Mouse (Mus musculus) intestine, embryonic 16.5 days (tissue): ENCODE measurements around the gene Aspdh. TPM values are rescaled to one million over a fixed set of nuclear protein-coding genes. Genes with fewer than 3 reads are reported as not detected.
A peak's percentile ranks its signal among the peaks of the same experiment; 100 is the strongest.

Experiments
- ATAC-seq: fragments of 200-750 bp; cut with Nextera tagmentation; 2 replicates; pipeline ENCODE4 v1.8.0; 2017; ENCODE audit warnings: moderate TSS enrichment, moderate library complexity
- H3K27ac ChIP-seq: fragments of 300-500 bp; sonication (generic); 2 replicates; pipeline ENCODE4 v1.5.1; 2014; ENCODE audit warnings: mild to moderate bottlenecking, low read length
- H3K27me3 ChIP-seq: fragments of 300-500 bp; sonication (generic); replicated peaks from 2 replicates; pipeline ENCODE4 v1.6.1; 2014; ENCODE audit warnings: low read length, control low read depth, mixed read lengths; ENCODE audit not compliant: control insufficient read depth, insufficient read depth
- H3K36me3 ChIP-seq: fragments of 300-500 bp; sonication (generic); 2 replicates; pipeline ENCODE4 v1.6.1; 2014; ENCODE audit warnings: low read length, control low read depth; ENCODE audit not compliant: control insufficient read depth, insufficient read depth
- H3K4me1 ChIP-seq: fragments of 300-500 bp; sonication (generic); 2 replicates; pipeline ENCODE4 v1.6.1; 2014; ENCODE audit warnings: low read length, control low read depth, mixed read lengths; ENCODE audit not compliant: control insufficient read depth, insufficient read depth
- H3K4me2 ChIP-seq: fragments of 300-500 bp; sonication (generic); 2 replicates; pipeline ENCODE4 v1.6.1; 2014; ENCODE audit warnings: low read depth, low read length, control low read depth
- H3K4me3 ChIP-seq: fragments of 300-500 bp; sonication (generic); 2 replicates; pipeline ENCODE4 v1.5.1; 2014; ENCODE audit warnings: mild to moderate bottlenecking, low read length
- H3K9ac ChIP-seq: fragments of 300-500 bp; sonication (generic); 2 replicates; pipeline ENCODE4 v1.6.1; 2014; ENCODE audit warnings: low read depth, low read length
- H3K9me3 ChIP-seq: fragments of 300-500 bp; sonication (generic); 2 replicates; pipeline ENCODE4 v1.6.1; 2016; ENCODE audit warnings: low read length, control low read depth; ENCODE audit not compliant: control insufficient read depth
- WGBS: fragments of 180-500 bp; shearing (Covaris S2); extraction: QIAGEN DNeasy Blood & Tissue Kit; methylation state at CpG from one replicate; pipeline ENCODE4 v1.1.7; 2014; 5-methylcytosine and 5-hydroxymethylcytosine counted together
- polyA plus RNA-seq: library from polyadenylated mRNA; unstranded; fragments of >200 nt; fragmentation: Nextera tagmentation; extraction: Ambion mirVana; gene quantifications from 2 replicates; pipeline ENCODE4 v1.2.1, GENCODE M21; 2015

Aspdh gene
- polyA plus RNA-seq, 1 experiment from 2014 or later: 2.4 TPM

- Histone ChIP-seq H3K36me3 (no peaks in the 10 kb centered on the region), H3K4me1 (no peaks in the 10 kb centered on the region), H3K4me2 (no peak overlapping the region; the same call in 1 of the 2 replicates), H3K27me3 (peaks cover 70% of the 10 kb centered on the region), H3K9me3 (no peaks in the 10 kb centered on the region), H3K9ac (no peak overlapping the region), H3K4me3 (peak overlapping the region; percentile 4), H3K27ac (no peak overlapping the region)
- WGBS: 5% methylated on average over 20 of the region's 20 CpGs
- ATAC-seq: no peak
These were observed 21.7 kb upstream of the Aspdh start for GRCm38 (mm10) chr7:44443268-44444173.

- Histone ChIP-seq H3K27me3 (peaks cover 61% of the 10 kb centered on the region), H3K9ac (no peak overlapping the region), H3K27ac (no peak overlapping the region), H3K4me1 (no peaks in the 10 kb centered on the region), H3K36me3 (no peaks in the 10 kb centered on the region), H3K9me3 (no peaks in the 10 kb centered on the region), H3K4me2 (no peak overlapping the region), H3K4me3 (no peak overlapping the region)
- 9% methylated on average over 29 of the region's 29 CpGs for WGBS
- no peak for ATAC-seq
These were observed 20.2 kb upstream of the Aspdh start for GRCm38 (mm10) chr7:44444886-44445527.

- Histone ChIP-seq H3K4me1 (no peaks in the 10 kb centered on the region), H3K4me2 (no peak overlapping the region), H3K27ac (no peak overlapping the region), H3K9ac (no peak overlapping the region), H3K4me3 (no peak overlapping the region), H3K36me3 (no peaks in the 10 kb centered on the region), H3K27me3 (peaks cover 57% of the 10 kb centered on the region), H3K9me3 (no peaks in the 10 kb centered on the region)
- no peak for ATAC-seq
- 14% methylated on average over 7 of the region's 7 CpGs for WGBS
These were observed 19.7 kb upstream of the Aspdh start for GRCm38 (mm10) chr7:44445528-44445923.

GRCm38 (mm10) chr7:44446070-44446855 lies 18.9 kb upstream of the Aspdh start:
- peaks cover 51% of the 10 kb centered on the region for H3K27me3 ChIP-seq
- no peaks in the 10 kb centered on the region for H3K4me1 ChIP-seq
- no peak for ATAC-seq
- WGBS: 39% methylated on average over 12 of the region's 12 CpGs
- no peak overlapping the region for H3K27ac ChIP-seq
- no peak overlapping the region for H3K4me3 ChIP-seq
- H3K9ac ChIP-seq: no peak overlapping the region
- no peak overlapping the region for H3K4me2 ChIP-seq
- H3K9me3 ChIP-seq: no peaks in the 10 kb centered on the region
- H3K36me3 ChIP-seq: no peaks in the 10 kb centered on the region

- Histone ChIP-seq H3K4me3 (no peak overlapping the region), H3K27me3 (no peaks in the 10 kb centered on the region; the same call in 1 of the 2 replicates), H3K9ac (peak overlapping the region; percentile 19; the same call in 1 of the 2 replicates), H3K36me3 (no peaks in the 10 kb centered on the region), H3K4me2 (no peak overlapping the region), H3K9me3 (no peaks in the 10 kb centered on the region), H3K4me1 (no peaks in the 10 kb centered on the region), H3K27ac (no peak overlapping the region)
- ATAC-seq: no peak
- WGBS: 8% methylated on average over 3 of the region's 3 CpGs
These were observed 11.9 kb upstream of the Aspdh start for GRCm38 (mm10) chr7:44453256-44453655.

- Histone ChIP-seq H3K9ac (no peak overlapping the region), H3K36me3 (no peaks in the 10 kb centered on the region), H3K9me3 (no peaks in the 10 kb centered on the region), H3K4me2 (no peak overlapping the region), H3K4me1 (no peaks in the 10 kb centered on the region), H3K27me3 (peaks cover 11% of the 10 kb centered on the region), H3K27ac (no peak overlapping the region), H3K4me3 (no peak overlapping the region)
- ATAC-seq: no peak
- WGBS: 77% methylated on average over 1 of the region's 1 CpGs
These were observed 8.9 kb upstream of the Aspdh start for GRCm38 (mm10) chr7:44456302-44456701.

GRCm38 (mm10) chr7:44460067-44460466 lies 5.1 kb upstream of the Aspdh start:
- H3K27ac ChIP-seq: no peak overlapping the region
- H3K36me3 ChIP-seq: no peaks in the 10 kb centered on the region
- peaks cover 40% of the 10 kb centered on the region for H3K27me3 ChIP-seq
- no peaks in the 10 kb centered on the region for H3K9me3 ChIP-seq
- no peak overlapping the region for H3K4me3 ChIP-seq
- H3K4me1 ChIP-seq: peaks cover 7% of the 10 kb centered on the region
- WGBS: 69% methylated on average over 6 of the region's 6 CpGs
- no peak overlapping the region for H3K9ac ChIP-seq
- ATAC-seq: no peak
- H3K4me2 ChIP-seq: no peak overlapping the region

GRCm38 (mm10) chr7:44460767-44461502 lies 4.3 kb upstream of the Aspdh start:
- ATAC-seq: no peak
- Histone ChIP-seq H3K9me3 (no peaks in the 10 kb centered on the region), H3K4me2 (no peak overlapping the region), H3K9ac (no peak overlapping the region), H3K4me3 (no peak overlapping the region), H3K27ac (no peak overlapping the region), H3K4me1 (peaks cover 12% of the 10 kb centered on the region), H3K27me3 (peaks cover 40% of the 10 kb centered on the region), H3K36me3 (no peaks in the 10 kb centered on the region)
- 63% methylated on average over 31 of the region's 31 CpGs for WGBS
